Mouse (Mus musculus) ES-E14 (cell line): ENCODE measurements at regions not wholly inside any gene's neighbourhood (a gene's known extent, or its start where the extent isn't known, plus 50 kb on each side); places are given as distances from the start of the nearest gene placed in this dataset.
A peak's percentile ranks its signal among the peaks of the same experiment; 100 is the strongest.

Source experiments
- DNase-seq: peaks from one replicate; pipeline ENCODE4 v3.0.0-alpha.2; 2013; ENCODE audit warnings: low read depth, low spot score
- H3K27ac ChIP-seq: 2 replicates; pipeline ENCODE4 v1.5.1; 2012; ENCODE audit warnings: low read depth, mild to moderate bottlenecking, low read length, moderate library complexity, mixed read lengths; ENCODE audit not compliant: poor library complexity, insufficient read depth, severe bottlenecking
- H3K36me3 ChIP-seq: 2 replicates; pipeline ENCODE4 v1.6.1; 2012; ENCODE audit warnings: mild to moderate bottlenecking, low read length, moderate library complexity, mixed read lengths; ENCODE audit not compliant: control insufficient read depth, poor library complexity, insufficient read depth, severe bottlenecking
- H3K4me1 ChIP-seq, 2 experiments: fragments of 150-350 bp in 1 of 2; sonication (generic) in 1 of 2; 2 replicates each; pipeline ENCODE4 v1.6.1; 2012; ENCODE audit warnings: low read length in 2 of 2, mild to moderate bottlenecking in 1 of 2, mixed read lengths in 1 of 2; ENCODE audit not compliant: control insufficient read depth in 2 of 2, insufficient read depth in 2 of 2, poor library complexity in 1 of 2
- H3K4me3 ChIP-seq, 2 experiments: fragments of 150-350 bp in 1 of 2; sonication (generic) in 1 of 2; 2 replicates each; pipeline ENCODE4 v1.5.1; 2012; ENCODE audit warnings: low read length in 2 of 2, low read depth in 1 of 2, mild to moderate bottlenecking in 1 of 2, mixed read lengths in 1 of 2; ENCODE audit not compliant: insufficient read depth in 1 of 2, poor library complexity in 1 of 2, severe bottlenecking in 1 of 2
- H3K9ac ChIP-seq: 2 replicates; pipeline ENCODE4 v1.6.1; 2012; ENCODE audit warnings: low read depth, mild to moderate bottlenecking, low read length, mixed read lengths; ENCODE audit not compliant: poor library complexity, insufficient read depth, severe bottlenecking
- H3K9me3 ChIP-seq: fragments of 150-350 bp; sonication (generic); 2 replicates; pipeline ENCODE4 v1.6.1; 2012; ENCODE audit warnings: low read depth, mild to moderate bottlenecking, low read length; ENCODE audit not compliant: control insufficient read depth, insufficient read depth
- CHD2 ChIP-seq: IDR thresholded peaks from 2 replicates; pipeline ENCODE4 v1.6.1; 2014; ENCODE audit warnings: mild to moderate bottlenecking, low read depth, low read length, inconsistent platforms
- HCFC1 ChIP-seq: IDR thresholded peaks from 2 replicates; pipeline ENCODE4 v1.6.1; 2012; ENCODE audit warnings: low read length, inconsistent platforms, borderline replicate concordance; ENCODE audit not compliant: insufficient read depth
- MAFK ChIP-seq: IDR thresholded peaks from 2 replicates; pipeline ENCODE4 v1.6.1; 2014; ENCODE audit warnings: mild to moderate bottlenecking, low read depth, low read length, inconsistent platforms; ENCODE audit not compliant: insufficient read depth
- ZC3H11A ChIP-seq: IDR thresholded peaks from 2 replicates; pipeline ENCODE4 v1.6.1; 2012; ENCODE audit warnings: low read depth, mild to moderate bottlenecking, inconsistent platforms, low read length, borderline replicate concordance
- ZNF384 ChIP-seq: IDR thresholded peaks from 2 replicates; pipeline ENCODE4 v1.6.1; 2012; ENCODE audit warnings: low read depth, low read length, inconsistent platforms
- in situ Hi-C, 2 experiments: fragments of 600-800 bp; cut with MboI; formaldehyde crosslinking; loops; one replicate each; pipeline ENCODE4 v1.15.1; 2025; ENCODE audit warnings: low sequenced_read_pairs in 2 of 2, inconsistent platforms in 1 of 2; ENCODE audit not compliant: unreplicated experiment in 2 of 2

DNA sequence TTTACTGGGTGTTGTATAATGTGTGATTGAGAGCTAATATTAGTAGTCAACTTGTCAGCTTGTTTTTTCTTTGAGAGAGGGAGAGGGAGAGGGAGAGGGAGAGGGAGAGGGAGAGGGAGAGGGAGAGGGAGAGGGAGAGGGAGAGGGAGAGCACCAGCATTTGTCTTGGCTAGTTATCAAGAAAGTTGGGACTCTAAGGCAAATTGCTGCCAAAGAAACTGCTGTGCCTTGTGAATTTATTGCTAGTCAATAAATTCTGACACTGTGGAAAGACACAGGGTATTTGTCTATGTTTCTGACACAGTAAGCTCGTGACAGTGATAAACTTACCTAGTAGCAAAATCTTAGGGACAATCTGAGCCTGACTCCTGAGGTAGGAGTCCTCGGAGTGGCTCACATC is 61.2 kb upstream of the Gm10260 start:
- Histone ChIP-seq H3K4me1 (peaks cover 0 to 5% of the 10 kb centered on the region in 2 experiments; a peak in 1 of 4 replicates), H3K9ac (peak overlapping the region; percentile 48; the same call in 1 of the 2 replicates), H3K4me3 (0 out of 4 replicates have a peak overlapping the region, but pooled peaks of 1 of the 2 experiments have one; percentile 13), H3K36me3 (no peaks in the 10 kb centered on the region), H3K27ac (no peak overlapping the region), H3K9me3 (no peaks in the 10 kb centered on the region)
- in situ Hi-C loops = no loop called here
- TF ChIP-seq HCFC1 (no peak), MAFK (no peak), ZNF384 (no peak), ZC3H11A (no peak), CHD2 (no peak)
- no peak for DNase-seq

DNA sequence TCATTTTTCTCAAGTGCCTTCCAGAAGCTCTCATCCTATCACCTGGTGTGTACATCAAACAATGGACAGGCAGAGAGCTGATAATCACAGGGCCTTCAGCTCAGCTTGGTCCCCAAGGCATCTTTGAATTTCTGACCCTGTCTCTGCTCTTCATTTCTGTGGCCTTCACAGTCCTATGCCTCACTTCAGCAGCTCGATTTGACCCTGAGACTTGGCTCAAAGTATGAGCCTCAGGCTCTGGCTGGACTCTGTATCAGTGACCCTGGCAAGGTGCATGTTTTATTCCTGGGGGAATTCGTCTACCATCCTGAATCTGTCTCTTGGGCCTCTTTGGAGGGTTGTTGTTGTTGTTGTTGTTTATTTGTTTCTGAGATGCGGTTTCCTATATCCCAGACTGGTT is 60.6 kb upstream of the Gm10260 start:
- Histone ChIP-seq H3K9me3 (no peaks in the 10 kb centered on the region), H3K9ac (peak overlapping the region; percentile 77; the same call in 1 of the 2 replicates), H3K36me3 (no peaks in the 10 kb centered on the region), H3K27ac (peak overlapping the region; percentile 18; the same call in 1 of the 2 replicates), H3K4me1 (peaks cover 0 to 5% of the 10 kb centered on the region in 2 experiments; a peak in 1 of 4 replicates), H3K4me3 (peak overlapping the region; percentile 27 to 32; a peak in 2 of 4 replicates)
- no peak for DNase-seq
- TF ChIP-seq CHD2 (no peak), HCFC1 (no peak), MAFK (no peak), ZC3H11A (no peak)
- in situ Hi-C loops = no loop called here

DNA sequence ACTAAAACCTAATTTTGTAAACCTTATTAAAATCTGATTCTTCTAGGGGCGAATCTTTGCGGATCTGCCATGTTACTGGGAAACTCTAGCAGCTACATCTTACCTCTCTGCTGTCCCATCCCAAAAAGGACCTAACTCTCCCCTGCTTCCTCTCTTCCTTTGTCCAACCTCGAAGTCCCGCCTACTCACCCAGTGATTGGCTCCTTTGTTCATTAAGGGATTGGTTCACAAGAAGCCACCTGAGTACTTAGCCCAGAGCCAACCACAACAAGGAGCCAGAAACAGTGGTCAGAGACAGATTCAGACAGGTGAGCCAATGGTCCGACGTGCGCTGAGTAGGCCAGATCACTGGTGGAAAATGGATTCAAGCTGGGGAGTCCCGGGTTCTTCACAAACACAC is 60.0 kb upstream of the Gm10260 start:
- Histone ChIP-seq H3K4me1 (peaks cover 0 to 5% of the 10 kb centered on the region in 2 experiments; a peak in 1 of 4 replicates), H3K36me3 (no peaks in the 10 kb centered on the region), H3K27ac (peak overlapping the region; percentile 85), H3K9me3 (no peaks in the 10 kb centered on the region), H3K4me3 (peak overlapping the region; percentile 68 to 72), H3K9ac (peak overlapping the region; percentile 91)
- TF ChIP-seq ZC3H11A (no peak), HCFC1 (0 out of 2 replicates have a peak, but pooled peaks have one; percentile 30), ZNF384 (no peak)
- in situ Hi-C loops = no loop called here
- peak; percentile 67 for DNase-seq

DNA sequence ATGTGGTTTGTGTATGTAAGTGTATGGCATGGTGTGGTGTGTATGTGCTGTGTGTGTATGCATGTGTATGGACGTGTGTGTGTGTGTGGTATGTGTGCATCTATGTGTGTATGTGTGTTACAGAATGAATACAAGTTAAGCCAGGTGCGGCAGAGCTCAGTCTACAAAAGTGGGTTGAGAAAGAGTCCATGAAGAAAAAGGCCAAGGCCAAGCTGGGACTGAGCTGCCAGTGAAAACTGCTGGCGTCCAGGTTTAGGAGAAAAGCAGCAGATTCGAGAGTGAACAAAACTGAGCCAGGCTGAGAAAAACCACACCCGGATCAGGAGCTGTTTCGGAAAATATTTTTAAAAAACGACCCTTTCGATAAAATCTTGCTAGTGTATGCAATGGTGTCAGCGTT is 58.6 kb upstream of the Gm10260 start:
- no peak overlapping the region for H3K4me3 ChIP-seq
- H3K9me3 ChIP-seq = no peaks in the 10 kb centered on the region
- DNase-seq = no peak
- H3K27ac ChIP-seq = peak overlapping the region; percentile 36; the same call in 1 of the 2 replicates
- peaks cover 0 to under 1% of the 10 kb centered on the region in 2 experiments; a peak in 1 of 4 replicates for H3K4me1 ChIP-seq
- TF ChIP-seq ZC3H11A = no peak
- no peak for TF ChIP-seq MAFK
- TF ChIP-seq ZNF384 = no peak
- TF ChIP-seq HCFC1 = no peak
- no peak for TF ChIP-seq CHD2
- in situ Hi-C loops = no loop called here
- H3K36me3 ChIP-seq = no peaks in the 10 kb centered on the region
- peak overlapping the region; percentile 32; the same call in 1 of the 2 replicates for H3K9ac ChIP-seq
